Mouse (Mus musculus): ENCODE results near the gene Cped1. TPM values are rescaled to one million over a fixed set of nuclear protein-coding genes. Genes with fewer than 3 reads are reported as not detected.

Gene Cped1
- total RNA-seq, 1 experiment from 2014 or later: 30.4 TPM

DNA sequence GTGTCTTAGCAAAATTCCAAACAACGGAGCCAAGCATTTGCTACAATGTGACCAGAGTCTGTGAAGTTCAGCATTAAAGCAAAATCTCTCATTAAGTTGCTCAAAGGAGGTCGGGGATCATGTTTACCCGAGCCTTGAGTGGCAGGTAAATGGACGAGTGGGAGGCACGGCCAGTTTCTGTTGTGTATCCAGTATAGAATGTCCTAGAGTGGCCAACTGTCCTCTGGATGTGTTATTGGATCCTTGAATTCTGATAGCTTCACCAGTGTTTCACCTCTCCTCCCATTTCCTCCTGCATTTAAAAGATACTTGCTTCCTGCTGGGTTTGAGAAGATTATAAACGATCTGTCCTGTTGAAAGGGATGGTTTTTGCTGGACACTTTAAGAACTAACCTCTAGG is 14.4 kb downstream of the Cped1 start:
- no peak for DNase-seq

DNA sequence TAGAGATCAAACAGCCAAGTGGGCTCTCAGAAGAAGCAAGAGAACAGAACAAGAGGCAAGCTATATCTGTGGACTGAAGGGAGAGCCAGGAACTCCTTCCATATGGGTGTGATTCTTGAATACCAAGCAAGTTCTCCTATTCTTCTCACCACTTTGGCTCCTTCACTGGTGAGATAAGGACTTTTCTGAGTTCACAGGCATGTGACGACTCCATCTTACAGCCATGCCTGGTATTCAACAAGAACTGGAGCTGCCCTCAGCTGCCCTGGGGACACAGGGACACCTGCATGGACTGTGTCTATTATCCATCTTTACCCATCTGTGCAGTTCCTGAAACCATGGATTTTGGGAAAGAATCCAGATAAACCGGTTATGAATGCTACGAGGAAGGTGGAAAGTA is 15.2 kb downstream of the Cped1 start:
- no peak for DNase-seq

- peak; percentile 31 for DNase-seq
Observed at GRCm38 (mm10) chr6:22001284-22001916, 15.7 kb downstream of the Cped1 start.

- DNase-seq: no peak
Observed at GRCm38 (mm10) chr6:22002521-22003199, 16.9 kb downstream of the Cped1 start.

GRCm38 (mm10) chr6:22003200-22003587 is 17.5 kb downstream of the Cped1 start:
- DNase-seq: no peak

DNA sequence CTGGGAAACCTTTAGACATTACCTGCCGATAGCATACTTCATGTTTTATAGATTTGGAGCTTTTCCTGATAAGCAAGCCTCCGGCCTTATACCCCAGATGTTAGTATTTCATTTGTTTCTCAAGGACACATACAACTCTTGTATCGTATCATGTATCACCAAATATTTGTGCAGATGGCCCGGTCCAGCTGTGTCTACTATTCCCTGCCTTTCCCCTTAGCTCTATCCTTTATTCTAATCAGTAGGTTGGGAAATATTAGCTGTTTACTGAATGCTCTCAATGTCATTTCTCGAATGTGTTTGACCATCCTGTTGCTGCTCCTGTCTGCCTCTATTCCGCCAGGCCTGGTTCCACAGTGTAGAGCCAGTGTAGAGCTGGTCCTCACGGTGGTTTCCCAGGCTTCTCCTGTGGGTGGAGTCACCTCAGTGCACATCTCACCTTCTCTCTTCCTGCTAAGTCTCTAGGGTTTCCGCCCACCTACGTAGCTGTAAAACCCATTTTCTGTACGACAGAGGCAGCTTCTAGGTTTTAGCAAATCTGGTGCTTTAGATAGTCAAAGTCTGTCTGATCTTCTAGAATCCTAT is 18.3 kb downstream of the Cped1 start:
- no peak for DNase-seq

DNA sequence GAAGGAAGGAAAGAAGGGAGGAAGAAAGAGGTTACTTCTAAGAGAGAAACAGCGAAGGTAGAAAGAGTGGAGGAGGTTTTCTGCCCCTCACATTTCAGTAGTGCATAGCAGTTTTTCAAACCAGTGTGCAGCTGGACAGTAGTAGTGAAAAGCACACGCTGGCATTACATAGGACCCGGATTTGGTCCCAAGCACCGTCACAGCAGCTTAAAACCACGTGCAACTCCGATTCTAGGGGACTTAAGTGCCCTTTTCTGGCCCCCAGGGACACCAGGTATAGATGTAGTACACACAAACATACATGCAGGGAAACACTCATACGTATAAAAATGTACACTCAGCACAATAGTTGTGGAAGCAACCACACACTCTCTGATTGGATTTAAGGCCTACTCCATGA is 22.6 kb downstream of the Cped1 start:
- no peak for DNase-seq

DNA sequence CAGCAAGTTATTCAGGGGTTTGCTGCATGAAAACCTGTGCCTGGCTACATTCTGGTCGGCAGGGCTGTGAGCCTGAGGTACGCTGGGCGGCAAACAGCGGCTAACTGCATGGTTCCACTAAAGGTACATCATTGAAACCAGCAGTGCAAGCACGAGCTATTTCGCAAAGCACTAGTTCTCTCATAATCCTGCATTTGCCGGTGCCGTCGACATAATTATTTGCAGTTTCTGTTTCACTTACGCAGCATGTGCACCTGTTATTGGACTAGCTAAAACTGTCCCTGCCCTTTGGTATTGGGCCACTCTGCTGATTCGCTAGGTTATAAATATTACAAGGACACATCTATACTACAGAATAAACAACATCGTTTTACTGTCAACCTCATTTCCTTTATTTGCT is 24.5 kb downstream of the Cped1 start:
- DNase-seq: no peak

DNA sequence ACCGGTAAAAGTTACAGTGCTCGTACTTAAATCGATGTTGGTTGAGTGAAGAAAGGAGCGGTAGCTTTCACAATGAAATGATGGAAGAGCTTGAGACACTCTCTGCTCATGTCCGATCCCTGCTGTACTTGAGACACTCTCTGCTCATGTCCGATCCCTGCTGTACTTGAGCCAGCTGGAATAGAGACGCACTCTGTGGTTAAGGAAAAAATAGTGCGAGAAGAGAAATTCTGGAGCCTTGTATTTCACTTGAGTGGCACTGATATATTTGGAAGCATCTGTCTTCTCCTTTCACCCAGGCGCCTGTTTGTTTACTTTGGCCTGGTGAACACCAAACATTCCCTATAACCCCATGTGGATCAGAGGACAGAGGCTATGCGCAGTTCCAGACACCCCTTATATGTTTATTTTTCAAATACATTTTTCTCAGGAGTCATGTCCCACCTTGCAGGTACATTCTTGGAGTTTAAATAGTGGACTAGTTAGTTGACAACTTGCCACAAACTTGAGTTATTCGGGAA is 25.1 kb downstream of the Cped1 start:
- no peak for DNase-seq

DNA sequence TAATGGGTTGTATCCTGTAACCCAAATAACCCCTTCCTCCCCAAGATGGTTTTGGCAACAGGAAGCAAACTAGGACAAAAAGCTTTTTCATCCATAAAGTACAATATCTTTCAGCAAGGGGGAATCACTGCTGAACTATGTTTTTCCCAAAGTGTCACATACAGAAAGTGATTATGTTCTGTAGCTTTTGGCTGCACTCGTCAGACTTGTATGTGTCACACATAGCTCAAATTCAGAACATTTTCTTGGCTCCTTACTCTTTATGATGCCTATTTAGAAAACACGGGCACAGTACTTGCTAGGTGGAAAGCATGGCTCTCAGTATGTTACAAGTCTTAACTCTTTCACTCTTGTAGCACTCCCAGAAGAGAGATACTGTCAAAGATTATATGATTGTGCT is 25.8 kb downstream of the Cped1 start:
- no peak for DNase-seq

GRCm38 (mm10) chr6:22012099-22012498 is 26.4 kb downstream of the Cped1 start:
- no peak for DNase-seq

DNA sequence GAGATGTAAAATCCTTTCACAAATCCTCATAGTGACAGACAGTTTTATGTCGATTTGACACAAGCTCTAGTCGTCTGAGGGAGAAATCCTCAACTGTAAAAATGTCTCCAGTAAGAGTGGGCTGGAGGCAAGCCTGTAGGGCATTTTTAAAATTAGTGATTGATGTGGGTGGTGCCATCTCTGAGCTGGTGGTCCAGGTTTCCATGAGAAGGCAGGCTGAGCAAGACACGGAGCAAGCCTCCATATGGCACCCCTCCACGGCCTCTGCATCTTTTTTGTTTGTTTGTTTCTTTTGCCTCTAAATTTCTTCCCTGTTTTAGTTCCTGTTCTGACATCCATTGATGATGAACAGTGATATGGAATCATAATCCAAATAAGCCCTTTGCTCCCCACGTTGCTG is 26.8 kb downstream of the Cped1 start:
- no peak for DNase-seq

DNA sequence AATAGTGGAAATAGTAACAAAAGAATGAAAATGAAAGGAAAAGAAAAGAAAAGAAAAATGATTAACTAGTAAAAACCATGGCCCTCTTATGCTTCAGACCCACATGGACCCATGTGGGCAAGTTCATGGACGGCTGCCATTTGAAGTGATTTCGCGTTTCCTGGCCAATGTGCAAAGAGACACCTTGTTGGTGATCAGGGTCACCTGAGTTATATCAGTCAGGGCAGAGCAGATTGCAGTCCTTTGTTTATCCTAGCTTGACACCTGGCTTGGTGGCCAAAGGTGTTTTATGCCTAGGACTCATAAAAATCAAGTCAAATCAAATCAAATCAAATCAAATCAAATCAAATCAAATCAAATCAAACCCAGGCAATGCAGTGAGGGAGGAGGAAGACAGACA is 27.7 kb downstream of the Cped1 start:
- DNase-seq: no peak

DNA sequence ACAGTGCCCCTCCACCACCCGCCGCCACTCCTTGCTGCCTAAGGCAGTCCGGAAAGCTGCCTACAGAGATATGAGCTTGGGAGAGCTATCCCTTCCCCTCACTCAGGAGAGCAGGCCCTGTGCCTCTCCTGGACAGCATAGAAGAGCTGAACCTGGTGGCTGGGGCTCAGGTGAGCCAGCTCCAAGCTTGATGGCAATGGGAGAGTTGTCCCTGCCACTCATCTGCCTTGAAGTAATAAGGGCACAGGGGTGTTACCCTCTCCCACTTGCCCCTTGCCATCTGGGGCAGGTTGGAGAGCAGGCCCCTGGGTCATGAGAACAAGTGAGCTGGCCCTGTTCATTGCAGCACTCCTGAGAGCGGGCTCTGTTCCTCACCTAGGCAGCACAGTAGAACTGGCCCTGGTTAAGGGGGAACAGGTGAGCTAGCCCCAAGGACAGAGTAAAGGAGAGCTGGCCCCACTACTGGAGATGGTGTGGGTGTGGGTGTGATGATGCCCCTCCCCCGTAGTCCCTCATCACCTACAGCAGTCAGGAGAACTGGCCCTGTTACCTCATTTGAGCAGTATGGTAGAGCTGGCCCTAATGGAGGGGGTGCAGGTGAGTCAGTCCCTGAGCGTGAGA is 28.7 kb downstream of the Cped1 start:
- DNase-seq: no peak

GRCm38 (mm10) chr6:22017631-22018030 is 31.9 kb downstream of the Cped1 start:
- DNase-seq: no peak

GRCm38 (mm10) chr6:22018768-22019445 is 33.2 kb downstream of the Cped1 start:
- no peak for DNase-seq

GRCm38 (mm10) chr6:22019637-22020036 is 33.9 kb downstream of the Cped1 start:
- no peak for DNase-seq

DNA sequence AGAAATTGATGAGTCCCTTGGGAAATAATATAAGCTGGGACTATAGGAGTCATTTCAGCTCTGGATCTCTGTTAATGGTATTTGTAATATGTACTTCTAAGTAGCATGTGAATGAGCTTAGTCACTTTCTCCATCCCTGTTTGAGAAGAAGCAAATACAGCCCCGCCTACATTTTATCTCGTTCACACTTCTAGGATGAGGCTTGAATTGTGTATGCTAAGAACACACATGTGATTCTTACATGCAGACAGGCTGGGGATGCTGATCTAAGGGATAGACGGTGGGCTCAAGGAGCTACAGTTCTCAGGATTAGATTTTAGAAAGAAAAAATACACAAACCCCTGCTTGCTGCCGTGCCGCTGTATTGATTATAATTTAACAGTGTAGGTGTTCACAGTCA is 35.0 kb downstream of the Cped1 start:
- no peak for DNase-seq

DNA sequence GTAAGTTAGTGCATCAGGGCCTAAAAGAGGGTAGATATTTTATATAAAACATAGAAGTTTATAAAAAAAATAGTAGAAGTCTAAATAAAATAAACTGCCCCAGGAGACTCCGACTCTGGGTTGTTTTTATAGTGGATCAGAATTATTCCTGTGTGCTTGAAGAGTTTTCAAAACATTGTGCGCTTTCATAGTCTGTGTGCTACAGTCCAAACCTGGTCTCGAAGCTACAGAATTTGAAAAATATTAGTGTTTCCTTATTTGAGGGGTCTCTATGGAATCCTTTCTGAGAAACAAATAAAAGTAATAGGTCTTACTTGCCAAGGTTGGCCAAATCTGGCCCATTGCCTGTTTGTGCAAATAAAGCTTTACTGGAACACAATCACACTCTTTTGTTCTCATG is 35.6 kb downstream of the Cped1 start:
- DNase-seq: no peak

DNA sequence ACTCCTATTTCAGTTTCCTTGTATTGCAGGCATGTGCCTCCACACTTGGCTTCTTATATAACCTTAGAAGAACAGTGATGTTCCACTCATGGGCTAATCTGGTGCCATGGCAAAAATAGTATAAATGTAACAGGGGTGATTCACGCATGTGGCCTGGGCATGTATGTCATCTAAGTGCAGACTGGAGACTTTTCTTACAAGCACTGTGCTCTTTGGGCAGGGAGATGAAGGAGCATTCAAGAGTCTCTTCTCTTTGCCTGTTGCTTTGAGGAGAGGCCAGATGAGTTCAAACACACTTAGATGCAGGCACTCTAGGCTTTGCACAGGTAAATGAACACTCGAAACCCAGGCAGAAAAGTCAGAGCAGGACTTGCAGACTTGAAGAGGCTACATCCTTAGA is 38.5 kb downstream of the Cped1 start:
- DNase-seq: no peak

DNA sequence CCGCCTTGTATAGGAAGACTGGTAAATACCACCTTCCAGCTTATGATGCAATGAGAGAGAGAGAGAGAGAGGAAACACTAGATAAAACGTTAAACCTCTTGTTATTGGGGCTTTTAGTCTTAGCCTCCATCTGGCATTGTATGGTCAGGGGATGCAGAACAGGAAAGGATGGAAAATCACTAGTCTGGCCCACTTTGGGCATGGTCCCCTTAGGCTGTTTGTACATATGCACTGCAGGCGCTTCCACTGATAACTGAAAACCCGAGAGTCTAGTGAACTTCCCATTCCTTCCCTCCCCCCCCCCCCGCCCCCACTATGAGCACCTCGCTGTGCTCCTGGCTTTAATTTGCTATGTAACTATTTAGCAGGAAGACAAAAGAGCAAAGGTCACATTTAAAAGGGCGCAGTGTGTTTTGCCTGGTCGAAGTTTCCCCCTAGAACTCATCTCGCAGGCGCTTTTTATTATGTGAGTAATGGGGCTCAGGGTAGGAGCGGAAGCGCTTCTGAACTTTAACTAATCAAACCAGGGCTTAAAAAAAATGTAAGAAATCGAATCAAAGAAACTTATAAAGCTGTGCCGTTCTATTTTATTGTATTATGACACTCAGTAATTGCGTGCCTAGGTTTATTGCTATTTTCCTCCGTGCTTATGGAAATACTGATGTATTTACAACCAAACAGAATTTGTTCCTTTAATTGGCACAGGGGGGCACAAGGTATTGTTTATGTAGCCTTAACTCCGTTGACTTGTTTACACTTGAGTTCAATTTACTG is 40.1 kb downstream of the Cped1 start:
- no peak for DNase-seq

DNA sequence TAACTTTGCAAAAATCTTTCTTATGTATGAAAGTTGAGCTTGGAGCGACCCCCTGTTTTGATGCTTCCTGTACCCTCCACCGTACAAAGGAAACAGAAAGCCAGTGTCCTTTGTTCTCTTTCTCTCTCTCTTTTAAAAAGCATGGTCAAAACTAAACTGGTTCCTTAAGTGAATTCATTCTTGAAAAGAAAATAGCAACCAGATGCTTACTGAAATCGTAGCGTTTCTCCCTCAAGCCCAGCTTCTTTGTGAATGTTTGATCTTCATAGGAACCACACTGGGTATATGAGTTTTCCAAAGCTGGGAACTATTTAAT is 40.6 kb downstream of the Cped1 start:
- DNase-seq: no peak
